Mouse (Mus musculus) cortical plate, adult 2 months (tissue): ENCODE data around the gene Zbtb38.

Experiments
- CTCF ChIP-seq: fragments of 200-500 bp; IDR thresholded peaks from 2 replicates; pipeline ENCODE4 v1.5.1; 2011; ENCODE audit warnings: mild to moderate bottlenecking, control low read depth, low read length; ENCODE audit not compliant: insufficient read depth; ENCODE audit errors: extremely low read depth
- POLR2A ChIP-seq: fragments of 200-500 bp; IDR thresholded peaks from 2 replicates; pipeline ENCODE4 v1.6.1; 2011; ENCODE audit warnings: mild to moderate bottlenecking, low read length, control low read depth; ENCODE audit not compliant: insufficient read depth; ENCODE audit errors: extremely low read depth

GRCm38 (mm10) chr9:96713472-96714390, 38.9 kb downstream of the Zbtb38 start:
- TF ChIP-seq CTCF (no peak), POLR2A (no peak)
